Mouse (Mus musculus) heart, embryonic 13.5 days (tissue): ENCODE results near the gene Scn4b. TPM values are rescaled to one million over a fixed set of nuclear protein-coding genes. Genes with fewer than 3 reads are reported as not detected.

Experiments
- ATAC-seq: fragments of 200-750 bp; cut with Nextera tagmentation; 2 replicates; pipeline ENCODE4 v1.8.0; 2017; ENCODE audit warnings: moderate TSS enrichment; ENCODE audit not compliant: insufficient number of reproducible peaks, low FRiP score, low TSS enrichment; ENCODE audit errors: extremely low read depth
- H3K27ac ChIP-seq: fragments of 300-500 bp; sonication (generic); replicated peaks from 2 replicates; pipeline ENCODE4 v1.5.1; 2015; ENCODE audit warnings: moderate library complexity, mild to moderate bottlenecking, inconsistent platforms
- H3K27me3 ChIP-seq: fragments of 300-500 bp; sonication (generic); replicated peaks from 2 replicates; pipeline ENCODE4 v1.6.1; 2015; ENCODE audit warnings: mild to moderate bottlenecking, inconsistent platforms
- H3K36me3 ChIP-seq: fragments of 300-500 bp; sonication (generic); 2 replicates; pipeline ENCODE4 v1.6.1; 2015; ENCODE audit warnings: mild to moderate bottlenecking, inconsistent platforms
- H3K4me1 ChIP-seq: fragments of 300-500 bp; sonication (generic); 2 replicates; pipeline ENCODE4 v1.6.1; 2015; ENCODE audit warnings: inconsistent platforms
- H3K4me2 ChIP-seq: fragments of 300-500 bp; sonication (generic); 2 replicates; pipeline ENCODE4 v1.6.1; 2015; ENCODE audit warnings: inconsistent platforms, mild to moderate bottlenecking, moderate library complexity
- H3K4me3 ChIP-seq: fragments of 300-500 bp; sonication (generic); 2 replicates; pipeline ENCODE4 v1.5.1; 2015; ENCODE audit warnings: moderate library complexity, mild to moderate bottlenecking, inconsistent platforms
- H3K9ac ChIP-seq: fragments of 300-500 bp; sonication (generic); 2 replicates; pipeline ENCODE4 v1.6.1; 2015; ENCODE audit warnings: inconsistent platforms, mild to moderate bottlenecking, moderate library complexity
- H3K9me3 ChIP-seq: fragments of 300-500 bp; sonication (generic); 2 replicates; pipeline ENCODE4 v1.6.1; 2016; ENCODE audit warnings: inconsistent platforms
- WGBS: fragments of 180-500 bp; shearing (Covaris S2); methylation state at CpG from one replicate; pipeline ENCODE4 v1.1.7; 2015; ENCODE audit warnings: mixed read lengths; 5-methylcytosine and 5-hydroxymethylcytosine counted together
- polyA plus RNA-seq: library from polyadenylated mRNA; unstranded; fragments of >200 nt; fragmentation: Nextera tagmentation; extraction: Ambion mirVana; gene quantifications from 2 replicates; pipeline ENCODE4 v1.2.1, GENCODE M21; 2015

The Scn4b gene
- polyA plus RNA-seq, 1 experiment from 2014 or later, result 0.44 TPM

DNA sequence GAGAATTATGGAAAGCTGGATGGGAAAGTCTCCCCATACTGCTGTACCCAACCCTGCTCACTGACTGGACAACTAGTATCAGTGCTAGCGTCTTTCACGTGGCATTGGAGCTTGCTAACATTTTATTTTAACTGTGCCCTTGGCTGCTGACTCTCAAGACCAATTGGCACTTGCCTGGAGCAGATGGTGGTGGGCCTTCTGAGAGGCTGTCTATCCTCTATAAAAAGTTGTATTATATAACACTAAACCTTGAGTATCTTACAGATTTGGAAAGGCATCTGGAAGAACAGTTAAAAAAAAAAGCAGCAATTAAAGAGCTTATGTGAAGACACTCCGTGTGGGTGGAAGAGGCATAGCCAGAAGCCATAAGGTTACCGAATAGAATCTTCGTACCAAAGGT lies 32.0 kb downstream of the Scn4b start:
- Histone ChIP-seq H3K36me3 (no peaks in the 10 kb centered on the region), H3K9ac (no peak overlapping the region), H3K4me1 (no peaks in the 10 kb centered on the region), H3K27ac (no peak overlapping the region), H3K27me3 (peaks cover 4% of the 10 kb centered on the region; the same call in 1 of the 2 replicates), H3K9me3 (peaks cover 4% of the 10 kb centered on the region; the same call in 1 of the 2 replicates), H3K4me3 (no peak overlapping the region), H3K4me2 (no peak overlapping the region)
- ATAC-seq, result no peak
- 78% methylated on average over 5 of the region's 5 CpGs for WGBS

DNA sequence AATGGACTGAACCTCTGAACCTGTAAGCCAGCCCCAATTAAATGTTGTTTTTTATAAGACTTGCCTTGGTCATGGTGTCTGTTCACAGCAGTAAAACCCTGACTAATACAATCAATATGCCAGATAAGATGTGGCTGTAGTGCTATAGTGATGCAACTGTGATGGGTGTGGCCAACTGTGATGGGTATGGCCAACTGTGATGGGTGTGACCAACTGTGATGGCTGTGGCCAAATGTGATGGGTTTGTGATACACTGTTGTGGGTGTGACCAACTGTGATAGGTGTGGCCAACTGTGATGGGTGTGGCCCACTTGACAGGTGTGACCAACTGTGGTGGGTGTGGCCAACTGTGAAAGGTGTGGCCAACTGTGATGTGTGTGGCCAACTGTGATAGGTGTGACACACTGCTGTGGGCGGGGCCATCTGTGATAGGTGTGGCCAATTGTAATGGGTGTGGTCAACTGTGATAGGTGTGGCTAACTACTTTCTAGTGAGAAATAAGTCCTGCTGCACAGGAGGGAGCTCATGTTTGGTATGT lies 32.9 kb downstream of the Scn4b start:
- H3K9me3 ChIP-seq, result peaks cover 4% of the 10 kb centered on the region; the same call in 1 of the 2 replicates
- no peaks in the 10 kb centered on the region for H3K4me1 ChIP-seq
- no peak overlapping the region for H3K9ac ChIP-seq
- H3K27ac ChIP-seq, result no peak overlapping the region
- ATAC-seq, result no peak
- no peak overlapping the region for H3K4me3 ChIP-seq
- H3K4me2 ChIP-seq, result no peak overlapping the region
- WGBS, result 69% methylated on average over 1 of the region's 1 CpGs
- H3K36me3 ChIP-seq, result no peaks in the 10 kb centered on the region
- peaks cover 4% of the 10 kb centered on the region; the same call in 1 of the 2 replicates for H3K27me3 ChIP-seq

DNA sequence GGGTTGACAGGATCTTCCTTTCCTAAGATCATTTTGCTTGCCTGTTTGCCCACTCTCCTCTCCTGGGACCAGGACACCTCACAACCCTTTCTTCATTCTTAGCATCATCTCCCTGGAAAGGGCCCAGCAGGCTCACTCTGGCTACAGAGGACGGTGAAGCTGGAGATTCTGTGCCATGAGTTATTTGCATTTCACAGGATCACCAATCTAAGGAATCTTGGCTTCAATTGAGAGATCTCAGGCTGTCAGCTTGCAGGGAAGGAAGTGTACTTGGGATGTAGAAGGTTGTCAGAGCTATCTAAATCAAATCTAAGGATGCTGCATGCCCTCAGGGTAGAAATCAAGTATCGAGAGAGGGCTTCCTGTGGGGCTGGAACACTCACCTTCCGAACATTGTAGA lies 35.3 kb downstream of the Scn4b start:
- no peaks in the 10 kb centered on the region for H3K36me3 ChIP-seq
- no peak for ATAC-seq
- H3K4me3 ChIP-seq, result no peak overlapping the region
- H3K9me3 ChIP-seq, result peaks cover 4% of the 10 kb centered on the region; the same call in 1 of the 2 replicates
- peaks cover 4% of the 10 kb centered on the region; the same call in 1 of the 2 replicates for H3K27me3 ChIP-seq
- 48% methylated on average over 3 of the region's 3 CpGs for WGBS
- no peak overlapping the region for H3K9ac ChIP-seq
- H3K27ac ChIP-seq, result no peak overlapping the region
- no peak overlapping the region for H3K4me2 ChIP-seq
- H3K4me1 ChIP-seq, result no peaks in the 10 kb centered on the region

DNA sequence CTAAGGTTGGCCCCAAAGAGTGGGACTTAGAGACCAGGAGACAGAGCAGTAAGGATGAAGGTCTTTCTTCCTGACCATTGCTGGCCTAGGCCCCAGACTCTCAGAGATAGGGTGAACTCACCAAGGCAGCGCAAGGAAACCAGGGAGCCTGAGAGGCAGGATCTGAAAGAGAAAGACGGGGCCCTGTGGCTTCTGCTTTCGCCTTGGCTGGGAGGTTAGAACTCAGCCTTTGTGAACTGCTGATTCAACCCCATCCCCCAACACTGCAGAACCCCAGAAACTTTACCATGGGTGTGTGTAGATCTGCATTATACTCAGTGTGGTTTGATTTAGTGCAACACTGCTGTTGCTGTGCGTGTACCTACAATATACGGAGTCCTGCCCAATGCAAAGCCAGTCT lies 41.1 kb downstream of the Scn4b start:
- ATAC-seq, result no peak
- no peak overlapping the region for H3K27ac ChIP-seq
- no peaks in the 10 kb centered on the region for H3K4me1 ChIP-seq
- WGBS, result 74% methylated on average over 5 of the region's 5 CpGs
- H3K9me3 ChIP-seq, result no peaks in the 10 kb centered on the region
- no peak overlapping the region for H3K9ac ChIP-seq
- H3K4me2 ChIP-seq, result no peak overlapping the region
- no peaks in the 10 kb centered on the region for H3K36me3 ChIP-seq
- H3K4me3 ChIP-seq, result no peak overlapping the region
- H3K27me3 ChIP-seq, result no peaks in the 10 kb centered on the region; the same call in 1 of the 2 replicates

DNA sequence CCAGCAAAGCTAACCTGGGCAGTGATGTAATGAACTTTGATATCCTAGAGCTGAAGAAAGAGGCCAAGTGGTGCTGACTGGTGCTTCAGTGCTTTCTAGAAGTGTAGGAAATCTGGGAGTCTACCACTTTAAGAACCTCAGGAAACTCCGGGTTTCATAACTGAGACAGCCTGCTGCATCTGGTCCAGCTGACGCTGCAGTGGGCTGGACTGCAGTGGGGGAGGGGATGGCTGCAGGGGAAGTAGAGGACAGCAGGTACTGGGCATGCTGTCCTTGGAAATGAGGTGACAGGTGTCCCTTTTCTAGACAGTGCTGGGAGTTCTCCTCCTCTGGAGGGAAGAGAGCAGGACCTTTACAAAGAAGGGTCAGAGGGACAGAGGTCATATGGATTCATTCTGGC lies 43.6 kb downstream of the Scn4b start, which contains the start of gene BC049352:
Gene BC049352, plus strand, starts transcription at position 238 of the 400 bp plus-strand sequence.
- WGBS, result 10% methylated on average over 2 of the region's 2 CpGs
- peaks cover 6% of the 10 kb centered on the region; the same call in 1 of the 2 replicates for H3K27me3 ChIP-seq
- H3K9ac ChIP-seq, result no peak within 1 kb of the TSS
- no peak for ATAC-seq
- H3K36me3 ChIP-seq, result no peaks in the 10 kb centered on the region
- no peaks in the 10 kb centered on the region for H3K9me3 ChIP-seq
- H3K27ac ChIP-seq, result no peak within 1 kb of the TSS
- H3K4me1 ChIP-seq, result no peaks in the 10 kb centered on the region
- H3K4me3 ChIP-seq, result no peak within 1 kb of the TSS
- H3K4me2 ChIP-seq, result no peak within 1 kb of the TSS

DNA sequence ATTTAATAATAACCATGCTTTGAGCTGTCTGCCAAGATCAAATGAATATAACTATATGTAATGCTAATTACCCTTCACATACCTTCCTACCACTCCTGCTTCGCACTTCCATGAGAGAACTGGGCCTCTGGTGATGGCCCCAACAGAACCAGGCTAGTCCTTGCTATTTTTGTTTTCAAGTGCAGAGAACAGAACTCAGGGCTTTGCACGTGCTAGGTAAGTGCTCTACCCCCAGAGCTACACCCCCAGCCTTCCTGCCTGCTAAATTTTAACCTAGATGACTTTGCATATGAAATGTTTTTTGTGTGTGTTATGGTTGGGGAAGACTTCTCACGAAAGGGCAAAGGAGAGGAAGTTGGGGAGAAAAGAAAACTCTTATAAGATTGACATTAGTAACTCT lies 44.3 kb downstream of the Scn4b start:
- ATAC-seq, result no peak
- 47% methylated on average over 3 of the region's 3 CpGs for WGBS
- no peak overlapping the region for H3K4me3 ChIP-seq
- H3K4me1 ChIP-seq, result no peaks in the 10 kb centered on the region
- H3K27me3 ChIP-seq, result peaks cover 6% of the 10 kb centered on the region; the same call in 1 of the 2 replicates
- H3K36me3 ChIP-seq, result no peaks in the 10 kb centered on the region
- H3K4me2 ChIP-seq, result no peak overlapping the region
- H3K27ac ChIP-seq, result no peak overlapping the region
- no peak overlapping the region for H3K9ac ChIP-seq
- H3K9me3 ChIP-seq, result no peaks in the 10 kb centered on the region

DNA sequence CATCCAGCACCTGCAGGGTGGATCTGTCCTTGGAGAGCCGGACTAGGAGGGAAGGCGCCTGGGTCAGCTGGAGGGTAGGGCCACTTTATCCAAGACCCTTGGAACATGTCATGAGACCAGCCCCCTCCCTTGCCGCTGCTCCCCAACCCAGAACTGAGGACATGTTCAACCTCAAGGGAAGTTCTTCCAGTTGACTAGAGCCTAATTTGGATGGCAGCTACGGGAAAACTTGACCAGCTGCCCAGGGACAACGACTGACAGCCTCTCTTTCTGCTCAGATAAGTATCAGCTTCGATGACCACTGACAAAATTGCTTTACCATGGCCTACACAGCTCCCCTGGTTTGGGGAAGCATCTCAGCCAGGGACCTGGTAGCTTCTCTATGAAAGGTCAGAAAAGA lies 45.1 kb downstream of the Scn4b start:
- no peak for ATAC-seq
- peaks cover 6% of the 10 kb centered on the region; the same call in 1 of the 2 replicates for H3K27me3 ChIP-seq
- no peak overlapping the region for H3K9ac ChIP-seq
- H3K9me3 ChIP-seq, result no peaks in the 10 kb centered on the region
- no peaks in the 10 kb centered on the region for H3K36me3 ChIP-seq
- no peak overlapping the region for H3K27ac ChIP-seq
- H3K4me1 ChIP-seq, result no peaks in the 10 kb centered on the region
- H3K4me3 ChIP-seq, result no peak overlapping the region
- H3K4me2 ChIP-seq, result no peak overlapping the region
- 72% methylated on average over 6 of the region's 6 CpGs for WGBS

DNA sequence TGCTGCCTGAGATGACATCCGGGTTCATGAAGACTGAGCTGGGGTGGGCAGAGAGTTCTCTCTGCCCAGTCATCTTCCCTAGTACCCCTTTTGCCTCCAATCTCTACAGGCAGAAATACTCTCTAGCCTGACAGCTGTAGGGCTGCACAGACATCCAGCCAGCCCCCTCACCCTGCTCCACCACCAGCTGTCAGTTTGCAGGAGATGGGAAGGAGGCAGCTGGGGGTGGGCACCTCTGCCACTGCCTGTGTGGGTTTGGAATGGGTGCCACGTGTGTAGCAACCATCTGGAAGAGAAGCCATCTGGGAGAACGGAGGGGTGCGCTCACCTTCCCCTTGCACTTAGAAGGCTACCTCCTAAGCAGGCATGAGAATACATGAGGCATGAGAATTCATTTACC lies 47.1 kb downstream of the Scn4b start:
- no peak overlapping the region for H3K4me3 ChIP-seq
- H3K27me3 ChIP-seq, result 0 out of 2 replicates have a peak, but pooled peaks cover 6% of the 10 kb centered on the region
- ATAC-seq, result no peak
- H3K27ac ChIP-seq, result no peak overlapping the region
- no peaks in the 10 kb centered on the region for H3K36me3 ChIP-seq
- WGBS, result 66% methylated on average over 4 of the region's 4 CpGs
- H3K4me2 ChIP-seq, result no peak overlapping the region
- H3K9me3 ChIP-seq, result no peaks in the 10 kb centered on the region
- H3K9ac ChIP-seq, result no peak overlapping the region
- H3K4me1 ChIP-seq, result no peaks in the 10 kb centered on the region

DNA sequence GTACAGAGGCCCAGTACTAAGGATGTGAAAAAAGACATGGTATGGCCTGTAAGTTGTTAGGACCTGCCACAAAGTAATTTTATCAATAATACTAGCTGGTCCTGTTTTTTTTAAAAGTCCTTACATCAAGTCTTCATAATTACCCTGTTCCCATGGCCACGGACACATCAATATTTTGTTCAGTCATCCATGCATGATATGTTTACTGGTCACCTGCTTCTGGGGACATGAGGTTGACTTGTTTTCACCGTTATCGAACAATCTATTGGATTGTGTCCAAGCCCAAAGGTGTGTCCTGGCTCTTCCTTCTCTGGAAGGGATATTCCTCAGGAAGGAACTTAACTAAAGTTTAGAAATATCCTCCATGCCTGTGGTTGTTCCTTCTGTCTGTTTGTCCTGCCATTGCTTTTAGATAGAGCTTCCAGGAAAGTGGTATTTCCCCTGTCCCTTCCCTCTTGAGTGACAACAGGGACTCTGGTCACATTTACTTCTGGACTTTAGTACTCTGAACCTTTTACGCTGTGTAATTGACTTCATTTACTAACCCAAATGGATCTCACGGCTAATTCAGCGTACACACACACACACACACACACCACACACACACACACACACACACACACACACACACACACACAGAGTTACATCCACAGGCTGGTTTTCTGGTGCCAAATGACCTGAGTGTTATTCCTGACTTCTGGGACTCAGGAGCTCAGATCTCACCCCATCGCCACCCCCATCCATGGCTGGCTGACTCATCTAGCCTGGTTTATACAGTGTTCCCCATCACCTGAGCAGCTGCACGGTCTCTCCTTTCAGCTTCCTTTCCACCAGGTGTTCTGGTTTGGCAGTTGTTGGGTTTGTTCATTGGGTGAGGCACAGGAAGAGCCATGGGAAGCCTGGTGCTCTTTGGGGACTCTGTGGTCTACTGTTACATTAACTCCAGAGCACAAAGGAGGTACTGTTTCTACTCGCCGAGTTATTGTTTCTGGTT lies 50.7 kb downstream of the Scn4b start:
- Histone ChIP-seq H3K36me3 (no peaks in the 10 kb centered on the region), H3K4me2 (no peak overlapping the region), H3K9ac (no peak overlapping the region), H3K27me3 (peaks cover 20% of the 10 kb centered on the region), H3K4me1 (no peaks in the 10 kb centered on the region), H3K27ac (no peak overlapping the region), H3K9me3 (no peaks in the 10 kb centered on the region), H3K4me3 (no peak overlapping the region)
- no peak for ATAC-seq
- WGBS, result 82% methylated on average over 10 of the region's 10 CpGs

DNA sequence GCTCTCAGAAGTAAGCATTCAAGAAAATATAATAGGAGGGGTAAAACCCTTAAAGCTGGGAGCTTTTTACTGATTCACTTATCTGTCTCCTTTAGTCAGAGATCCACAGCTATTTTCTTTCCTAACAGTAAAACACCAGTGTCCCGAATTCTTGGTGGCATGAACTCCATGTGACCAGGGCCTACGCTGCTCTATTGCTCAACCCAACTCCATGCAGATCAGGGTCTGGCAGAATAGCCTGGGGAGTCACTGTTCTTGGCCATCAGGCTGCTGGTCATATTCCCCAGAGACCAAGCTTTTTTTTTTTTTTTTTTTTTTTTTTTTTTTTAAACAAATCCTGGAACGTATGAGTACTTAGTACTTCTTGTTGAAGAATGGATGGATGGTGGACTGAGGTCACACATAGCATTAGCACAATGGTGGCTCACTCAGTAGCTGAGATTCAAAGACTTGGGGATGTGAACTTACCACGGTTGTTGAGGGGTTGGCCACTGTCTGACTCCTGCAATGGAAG lies 51.5 kb downstream of the Scn4b start:
- Histone ChIP-seq H3K4me2 (no peak overlapping the region), H3K4me3 (no peak overlapping the region), H3K9me3 (no peaks in the 10 kb centered on the region), H3K27me3 (peaks cover 26% of the 10 kb centered on the region), H3K36me3 (no peaks in the 10 kb centered on the region), H3K4me1 (no peaks in the 10 kb centered on the region), H3K27ac (no peak overlapping the region), H3K9ac (no peak overlapping the region)
- no peak for ATAC-seq
- 63% methylated on average over 4 of the region's 4 CpGs for WGBS

DNA sequence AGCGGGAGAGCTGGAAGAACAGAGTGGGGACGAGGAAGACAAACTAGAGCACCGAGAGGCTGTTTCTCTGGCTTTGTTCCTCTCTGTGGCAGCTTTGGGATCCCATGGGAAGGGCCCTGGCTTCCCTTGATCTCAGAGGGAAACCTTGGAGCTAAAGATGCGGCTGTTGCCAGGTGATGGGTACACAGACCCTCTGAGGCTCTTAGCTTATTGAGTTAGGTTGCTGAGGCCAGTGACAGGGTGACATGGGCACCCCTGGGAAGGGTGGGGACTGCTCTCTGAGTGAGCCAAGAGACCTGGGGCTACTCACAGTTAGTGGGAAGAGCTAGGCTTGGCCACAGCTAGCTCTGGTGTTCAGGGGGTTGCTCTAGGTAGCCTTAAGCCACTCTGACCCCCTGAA lies 57.3 kb downstream of the Scn4b start:
- Histone ChIP-seq H3K27ac (no peak overlapping the region), H3K27me3 (peaks cover 30% of the 10 kb centered on the region), H3K4me3 (no peak overlapping the region), H3K4me1 (no peaks in the 10 kb centered on the region), H3K36me3 (no peaks in the 10 kb centered on the region), H3K4me2 (no peak overlapping the region), H3K9ac (no peak overlapping the region), H3K9me3 (no peaks in the 10 kb centered on the region)
- no peak for ATAC-seq
- 60% methylated on average over 4 of the region's 4 CpGs for WGBS
